Mouse (Mus musculus) lung, postnatal 0 days (tissue): Measurements from ENCODE around the gene Gm3629.
"Not testable (repeated sequence)": the region's sequence is repeated elsewhere in the genome, so short reads cannot be mapped to it uniquely, and the experiment has no call there.

ENCODE experiments used
- CTCF ChIP-seq: IDR thresholded peaks from 2 replicates; pipeline ENCODE4 v1.5.1; 2016; ENCODE audit warnings: antibody characterized with exemption, mild to moderate bottlenecking
- EP300 ChIP-seq: IDR thresholded peaks from 2 replicates; pipeline ENCODE4 v1.6.1; 2016; ENCODE audit warnings: antibody characterized with exemption, mild to moderate bottlenecking, control low read depth

DNA sequence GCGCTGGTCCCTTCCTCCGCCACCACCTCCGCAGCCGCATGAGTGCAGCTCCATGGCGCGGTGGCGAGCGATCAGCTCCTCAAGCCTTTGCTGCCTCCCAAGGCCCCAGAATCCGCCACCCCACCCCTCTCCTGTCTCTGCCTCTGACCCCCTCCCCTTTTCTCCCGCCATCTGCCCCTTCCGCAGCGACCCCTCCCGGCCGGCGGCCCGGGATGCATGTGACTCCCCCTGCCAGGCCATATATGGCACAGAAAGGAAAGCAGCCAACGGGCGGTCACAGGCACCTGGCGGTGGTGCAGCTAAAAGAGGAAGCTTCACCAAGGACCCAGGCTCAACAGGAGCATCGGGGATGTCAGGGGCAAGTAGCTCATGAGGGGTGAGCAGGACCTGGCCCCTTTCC is 14.6 kb upstream of the Gm3629 start:
- peak; percentile 39 for TF ChIP-seq CTCF
- TF ChIP-seq EP300 = not testable (repeated sequence)
